Mouse (Mus musculus) megakaryocyte, embryonic 14.5 days (primary cell): ENCODE data around the gene Cryz.

Experiments
- FLI1 ChIP-seq: IDR thresholded peaks from 2 replicates; pipeline ENCODE4 v1.6.1; 2012; ENCODE audit warnings: low read length, inconsistent platforms, mixed read lengths
- GATA1 ChIP-seq: IDR thresholded peaks from 3 replicates; pipeline ENCODE4 v1.6.1; 2012; ENCODE audit warnings: mixed read lengths, low read length, inconsistent platforms, borderline replicate concordance

DNA sequence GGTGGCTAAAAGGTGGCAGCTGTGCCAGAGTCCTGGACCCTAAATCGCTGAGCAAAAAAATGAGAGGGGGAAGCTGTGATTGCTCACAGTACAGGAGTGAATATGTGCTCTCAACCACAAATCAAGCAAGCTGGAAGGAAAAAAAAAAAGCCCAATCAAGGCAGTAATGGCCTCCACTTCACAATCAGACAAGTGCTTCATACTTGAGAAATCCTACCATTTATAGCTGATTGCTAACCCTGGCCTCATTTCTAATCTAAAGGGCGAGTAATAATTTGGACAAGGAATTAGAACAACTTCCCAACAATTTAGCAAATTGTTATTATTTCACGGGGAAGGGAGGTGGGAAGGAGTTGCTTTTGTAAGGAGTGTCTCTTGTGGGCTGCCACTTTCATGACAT, 31.1 kb upstream of the Cryz start:
- TF ChIP-seq GATA1 (no peak), FLI1 (no peak)
